Mouse (Mus musculus) CH12.LX (cell line): Measurements from ENCODE around the gene Ubxn1.

Experiments used
- CHD1 ChIP-seq: IDR thresholded peaks from 2 replicates; pipeline ENCODE4 v1.6.1; 2012; ENCODE audit warnings: low read depth, low read length, improper control_type of control experiment, inconsistent platforms
- CTCF ChIP-seq, 2 experiments: IDR thresholded peaks in 1 of 2; conservative IDR thresholded peaks in 1 of 2; 2 replicates each; pipeline ENCODE4 v1.5.1; 2011 to 2012; ENCODE audit warnings: low read depth in 2 of 2, low read length in 2 of 2, improper control_type of control experiment in 1 of 2, inconsistent platforms in 1 of 2, mild to moderate bottlenecking in 1 of 2, moderate library complexity in 1 of 2
- ELF1 ChIP-seq: IDR thresholded peaks from 2 replicates; pipeline ENCODE4 v1.6.1; 2014; ENCODE audit warnings: low read depth, mild to moderate bottlenecking, inconsistent platforms, low read length, improper control_type of control experiment
- EP300 ChIP-seq: IDR thresholded peaks from 2 replicates; pipeline ENCODE4 v1.6.1; 2011; ENCODE audit warnings: low read length, improper control_type of control experiment
- RAD21 ChIP-seq: IDR thresholded peaks from 2 replicates; pipeline ENCODE4 v1.6.1; 2011; ENCODE audit warnings: low read depth, mild to moderate bottlenecking, low read length, improper control_type of control experiment, moderate library complexity
- RCOR1 ChIP-seq: conservative IDR thresholded peaks from 2 replicates; pipeline ENCODE4 v1.6.1; 2012; ENCODE audit warnings: low read depth, mild to moderate bottlenecking, inconsistent platforms, low read length, improper control_type of control experiment
- SMC3 ChIP-seq: IDR thresholded peaks from 2 replicates; pipeline ENCODE4 v1.6.1; 2011; ENCODE audit warnings: low read depth, low read length, improper control_type of control experiment
- ZKSCAN1 ChIP-seq: IDR thresholded peaks from 2 replicates; pipeline ENCODE4 v1.6.1; 2012; ENCODE audit warnings: low read depth, inconsistent platforms, low read length, improper control_type of control experiment, borderline replicate concordance
- ZNF384 ChIP-seq: IDR thresholded peaks from 2 replicates; pipeline ENCODE4 v1.6.1; 2012; ENCODE audit warnings: low read depth, low read length, improper control_type of control experiment, inconsistent platforms

DNA sequence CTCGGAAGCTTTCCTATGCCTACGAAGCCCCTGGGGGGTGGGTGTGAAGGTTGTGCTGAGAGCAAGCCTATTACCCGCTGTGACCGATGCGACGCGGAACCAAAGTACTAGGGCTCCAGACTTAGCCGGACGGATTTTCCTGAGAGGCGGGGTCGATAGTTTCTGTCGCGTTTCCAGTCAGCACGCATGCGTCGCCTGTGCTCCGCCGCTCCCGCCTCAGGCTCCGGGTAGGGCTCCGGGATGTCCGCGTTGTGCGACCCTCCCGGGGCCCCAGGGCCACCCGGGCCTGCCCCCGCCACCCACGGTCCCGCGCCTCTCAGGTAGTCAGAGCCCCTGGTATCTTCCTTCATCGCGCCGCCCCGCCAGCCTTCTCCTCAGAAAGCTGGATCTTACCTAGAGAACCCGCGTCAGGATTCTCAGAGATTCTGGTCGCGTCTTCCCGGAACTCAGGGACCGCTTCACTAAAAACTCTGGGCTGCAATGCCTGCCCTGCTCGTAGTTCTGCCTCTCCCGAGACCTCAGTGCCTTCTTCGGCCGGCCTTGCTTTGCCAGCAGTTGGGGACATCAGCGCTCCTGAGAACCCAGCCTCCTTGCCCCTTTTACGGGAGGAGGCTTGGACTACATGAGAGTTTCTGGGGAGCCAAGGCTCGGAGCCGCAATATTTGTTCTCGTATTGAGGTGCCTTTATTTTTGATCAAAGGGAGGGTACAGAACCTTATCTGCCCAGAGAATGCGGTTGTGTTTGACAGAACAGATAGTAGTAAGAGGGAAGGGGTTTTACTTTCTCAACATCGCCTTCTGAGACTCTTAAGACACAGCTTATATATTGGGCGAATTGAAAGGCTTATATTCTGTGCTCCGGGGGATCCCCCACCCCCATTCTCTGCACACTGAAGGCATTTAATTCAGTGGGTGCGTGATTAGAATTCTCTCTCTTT is 21.8 kb downstream of the Ubxn1 start, which contains the start of gene Ints5:
- peak; percentile 25; the same call in 1 of the 2 replicates for TF ChIP-seq CHD1
- TF ChIP-seq EP300, result no peak
- TF ChIP-seq ELF1, result peak; percentile 77
- no peak for TF ChIP-seq CTCF (conservative IDR thresholded peaks at IDR 0.05 in 1 of 2, IDR thresholded peaks at IDR 0.05 in 1 of 2; ENCODE audit: low read depth in 2 of 2, low read length in 2 of 2)
- 0 out of 2 replicates have a peak, but pooled peaks have one; percentile 27 for TF ChIP-seq ZNF384
- no peak for TF ChIP-seq ZKSCAN1
- TF ChIP-seq RCOR1, result no peak
- no peak for TF ChIP-seq SMC3
- no peak for TF ChIP-seq RAD21
